Mouse (Mus musculus) adrenal gland, adult 8-10 months (tissue): ENCODE measurements around the gene Hexdc. TPM values are rescaled to one million over a fixed set of nuclear protein-coding genes. Genes with fewer than 3 reads are reported as not detected.

Experiments used
- DNase-seq: peaks from one replicate; pipeline ENCODE4 v3.0.0; 2022
- total RNA-seq, 4 experiments: library from RNA; stranded (reverse); gene quantifications; 2 replicates each; pipeline ENCODE4 v1.2.4; 2022

Gene Hexdc
- total RNA-seq, 4 experiments from 2014 or later: 12.5 to 24.4 (median 17.6) TPM

DNA sequence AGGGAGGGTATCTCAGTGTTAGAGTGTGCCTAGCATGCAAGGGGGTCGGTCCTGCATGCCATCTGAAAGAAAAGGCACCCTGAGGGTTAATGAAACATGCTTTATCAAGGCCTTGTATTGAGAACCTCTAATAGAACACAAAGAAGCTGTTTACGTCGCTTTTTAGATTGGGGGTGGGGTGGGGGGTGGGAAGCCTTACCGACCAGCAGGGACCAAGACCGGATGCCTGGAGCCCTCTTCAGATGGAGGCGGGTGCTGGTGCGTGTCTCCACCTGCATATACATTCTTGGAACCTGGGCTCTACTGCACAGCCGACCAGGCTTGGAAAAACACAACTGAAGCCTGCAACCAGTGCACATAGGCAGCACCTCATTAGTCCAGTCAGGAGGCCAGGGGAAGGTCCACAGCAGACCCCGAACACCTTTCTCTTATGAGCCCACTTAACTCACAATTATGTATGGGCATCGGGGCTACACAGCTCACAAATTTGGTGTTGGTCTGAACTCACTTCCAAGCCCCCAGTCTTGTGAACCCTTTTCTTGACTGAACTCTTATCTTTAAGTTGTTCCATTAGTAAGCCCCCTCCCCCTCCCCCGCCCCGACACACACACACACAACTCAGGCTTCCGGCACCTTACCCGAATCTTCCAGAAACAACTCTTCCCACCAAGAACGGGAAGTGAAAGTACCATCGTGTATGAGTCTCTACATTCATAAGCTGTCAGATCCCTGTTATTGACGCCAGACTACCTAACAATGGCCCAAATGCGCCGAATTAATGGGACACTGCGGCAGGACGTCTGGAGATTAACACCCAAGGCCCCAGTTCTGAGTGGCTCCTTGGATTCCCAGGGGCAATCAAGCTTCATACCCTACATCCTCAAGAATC, 24.1 kb downstream of the Hexdc start:
- no peak for DNase-seq

GRCm38 (mm10) chr11:121229018-121229439, 24.8 kb downstream of the Hexdc start, which contains the start of gene Cybc1:
Gene Cybc1, minus strand, starts transcription at chr11:121229322.
- peak; percentile 75 for DNase-seq

- DNase-seq: no peak
These were observed 27.0 kb downstream of the Hexdc start for GRCm38 (mm10) chr11:121231191-121231590.

GRCm38 (mm10) chr11:121231628-121232291, 27.5 kb downstream of the Hexdc start:
- DNase-seq: no peak

GRCm38 (mm10) chr11:121232706-121233105, 28.5 kb downstream of the Hexdc start:
- DNase-seq: no peak

DNA sequence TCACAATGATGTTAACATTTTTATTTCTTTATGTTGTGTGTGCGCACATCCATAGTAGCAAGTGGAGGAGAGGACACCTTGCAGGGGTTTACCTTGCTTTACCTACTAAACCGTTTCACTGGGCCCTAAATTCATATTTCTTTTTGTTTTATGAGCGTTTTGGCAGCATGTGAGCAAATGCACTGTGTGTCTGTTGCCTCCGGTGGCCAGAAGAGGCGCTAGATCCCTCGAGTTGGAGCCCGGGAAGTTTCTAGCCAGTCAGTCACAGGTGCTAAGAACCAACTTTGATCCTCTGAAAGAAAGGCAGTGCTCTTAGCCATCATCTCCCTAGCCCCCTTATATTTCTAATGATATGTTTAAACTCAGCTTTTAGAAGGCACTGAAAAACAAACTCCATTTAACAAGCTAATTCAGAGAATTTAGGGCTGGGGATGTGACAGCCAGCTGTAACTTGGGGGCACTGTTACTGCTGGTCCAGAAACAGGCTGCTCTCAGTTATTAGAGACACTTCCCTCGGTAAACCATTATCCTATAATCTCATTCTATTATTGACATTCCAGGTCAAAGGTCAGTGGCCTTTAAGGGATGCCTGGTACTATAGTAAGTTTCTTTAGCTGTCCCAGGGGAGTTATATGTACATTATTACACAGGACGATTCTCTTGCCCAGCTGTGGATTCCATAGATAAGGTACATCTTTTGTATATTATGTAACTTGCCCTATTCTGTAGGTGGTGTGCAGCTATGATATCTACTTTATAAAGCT, 31.4 kb downstream of the Hexdc start:
- DNase-seq: no peak

DNA sequence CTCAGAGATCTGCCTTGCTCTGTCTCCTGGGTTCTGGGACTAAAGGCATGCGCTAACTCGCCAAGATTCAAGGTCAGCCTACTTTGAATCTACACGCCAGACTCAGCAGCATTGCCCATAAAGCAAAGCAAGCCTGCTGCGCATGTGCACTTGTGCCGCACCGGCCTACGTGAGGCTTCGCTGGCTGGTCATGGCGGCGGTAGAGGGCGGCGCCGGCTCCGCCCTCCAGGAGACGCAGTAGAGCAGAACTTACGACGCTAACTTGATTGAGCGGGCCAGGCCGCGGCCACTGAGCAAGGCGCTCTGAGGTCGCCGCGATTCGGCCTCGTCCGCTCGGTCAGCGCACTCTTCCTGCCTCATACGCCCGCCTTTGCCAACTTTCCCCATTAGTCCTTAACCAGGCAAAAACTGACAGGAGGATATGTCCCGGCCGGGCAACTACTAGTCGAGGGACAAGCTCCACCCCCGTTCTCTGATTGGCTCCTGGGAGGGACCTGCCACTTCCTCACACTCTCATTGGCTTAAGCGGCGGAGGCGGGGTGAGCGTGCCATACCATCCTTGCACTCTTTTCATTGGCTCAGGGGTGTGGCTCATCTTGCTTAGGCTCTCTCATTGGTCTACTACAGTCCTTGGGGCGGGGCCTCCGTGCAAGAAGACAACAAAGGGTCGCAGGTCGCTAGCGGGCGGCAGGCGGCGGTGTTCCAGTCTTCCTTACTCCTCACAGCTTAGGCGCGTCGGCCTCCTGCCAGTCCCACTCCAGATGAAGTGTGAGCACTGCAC, 32.5 kb downstream of the Hexdc start, which contains the start of gene Narf:
TSS of gene Narf (plus strand) at position 690 of the 781 bp plus-strand sequence.
- DNase-seq: peak; percentile 100

GRCm38 (mm10) chr11:121237345-121238128, 33.3 kb downstream of the Hexdc start:
- no peak for DNase-seq

DNA sequence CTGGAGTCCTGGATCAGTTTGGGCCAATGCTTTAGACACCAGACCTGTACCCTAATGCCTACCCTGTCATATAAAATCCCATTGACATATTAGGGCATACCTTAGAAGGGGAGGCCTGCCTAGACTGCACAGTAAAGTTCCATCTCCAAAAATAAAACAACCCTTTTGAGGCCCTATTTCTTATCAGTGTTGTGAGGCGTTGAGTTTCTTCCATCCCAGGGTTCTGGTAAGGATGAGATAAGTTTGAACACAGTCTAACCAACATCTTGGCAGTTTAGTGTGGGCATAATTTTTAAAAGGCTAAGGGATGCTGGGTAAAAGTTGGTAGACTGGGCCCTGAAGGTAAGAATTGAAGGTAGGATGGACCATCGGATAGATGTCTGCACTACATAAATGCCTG, 35.4 kb downstream of the Hexdc start:
- no peak for DNase-seq

DNA sequence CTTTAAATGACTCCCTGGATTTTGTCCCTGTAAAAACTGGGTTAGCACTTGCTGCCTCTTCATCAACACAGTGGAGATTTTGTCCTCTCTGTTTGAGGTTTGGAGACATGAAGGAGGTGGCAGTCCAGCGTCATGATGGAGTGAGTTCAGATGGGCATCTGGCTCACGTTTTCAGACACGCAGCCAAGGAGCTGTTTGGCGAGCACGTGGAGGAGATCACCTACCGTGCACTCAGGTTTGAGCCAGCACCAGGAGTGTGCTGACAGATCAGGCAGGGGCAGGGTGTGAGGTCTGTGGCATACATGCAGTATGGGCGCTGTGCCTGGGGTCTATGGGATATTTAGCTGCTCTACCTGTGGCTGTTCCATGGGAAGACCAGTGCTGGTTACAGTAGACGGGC, 46.0 kb downstream of the Hexdc start:
- DNase-seq: no peak

DNA sequence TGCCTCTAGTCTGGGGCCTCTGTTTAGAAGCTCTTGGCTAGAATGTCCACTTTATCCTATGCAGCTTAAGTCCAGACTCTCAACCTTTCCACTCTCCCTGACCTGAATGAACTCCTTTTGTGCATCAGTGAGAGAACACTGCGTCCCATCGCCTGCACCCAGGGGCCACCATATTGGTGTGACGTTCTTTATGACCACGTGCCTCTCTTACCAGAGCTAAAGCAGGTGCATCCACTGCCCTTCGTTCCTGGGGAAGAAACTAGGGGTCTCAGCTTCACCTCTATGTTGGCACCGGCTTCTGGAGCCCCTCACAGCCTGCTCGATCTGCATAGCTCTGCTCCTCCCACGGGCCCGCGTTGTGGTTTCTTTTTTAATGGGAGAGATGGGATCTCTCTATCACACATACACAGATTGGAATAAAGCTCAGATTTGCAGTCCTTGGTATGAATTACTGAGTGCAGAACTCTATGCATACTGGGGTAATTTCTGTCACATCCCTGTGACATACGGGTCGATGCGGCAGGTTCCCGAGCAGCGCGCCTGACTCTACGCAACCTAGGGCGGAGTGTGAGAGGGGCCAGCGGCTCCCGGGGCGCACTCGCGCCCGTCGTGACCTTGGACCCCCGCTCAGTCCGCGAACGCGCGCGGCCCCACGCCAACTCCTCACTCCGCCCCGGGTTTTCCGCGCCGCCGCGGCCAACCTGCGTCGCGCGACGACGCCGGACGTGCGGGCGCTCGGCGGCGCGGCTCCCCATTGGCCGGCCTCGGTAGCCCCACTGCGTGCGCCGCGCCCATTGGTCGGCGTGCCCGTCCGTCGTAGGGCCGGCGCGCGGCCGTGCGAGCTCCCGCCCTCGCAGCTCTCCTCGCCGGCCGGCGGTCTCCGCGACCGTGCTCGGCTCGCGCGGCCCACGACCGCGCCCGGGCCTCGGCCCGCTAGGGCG, 55.2 kb downstream of the Hexdc start, which contains the start of gene Foxk2:
TSS of gene Foxk2 (plus strand) at position 831 of the 941 bp plus-strand sequence.
- peak; percentile 81 for DNase-seq

- DNase-seq: peak; percentile 40
These were observed 56.1 kb downstream of the Hexdc start for GRCm38 (mm10) chr11:121260211-121260906.

- no peak for DNase-seq
These were observed 56.8 kb downstream of the Hexdc start for GRCm38 (mm10) chr11:121261074-121261473.

Other genes starting within 250 kb of the Hexdc start
- 100 to 1,000 TPM; 117 to 145 (median 136) TPM for gene Csnk1d, start 213.1 kb upstream of the Hexdc start, total RNA-seq
- gene Cd7, start 165.0 kb upstream of the Hexdc start, total RNA-seq: 1 to 10 TPM in 1 of 4 experiments, under 1 TPM in 3; 0.56 to 1.0 (median 0.74) TPM
- not detected for gene Sectm1b, start 140.9 kb upstream of the Hexdc start, total RNA-seq
- gene Sectm1a, start 123.2 kb upstream of the Hexdc start, total RNA-seq: under 1 TPM in 2 of 4 experiments, not detected in 2; 0.21 to 0.46 TPM
- not detected for gene Tex19.2, start 85.8 kb upstream of the Hexdc start, total RNA-seq
- gene Tex19.1, start 58.3 kb upstream of the Hexdc start, total RNA-seq: not detected
- not detected for gene Uts2r, start 44.2 kb upstream of the Hexdc start, total RNA-seq
- gene Ogfod3, start 278 bp downstream of the Hexdc start, total RNA-seq: 10 to 100 TPM; 26.0 to 29.3 (median 27.9) TPM
- gene Cybc1, start 24.9 kb downstream of the Hexdc start, total RNA-seq: 10 to 100 TPM; 24.8 to 31.1 (median 29.1) TPM
- gene Narf, start 32.8 kb downstream of the Hexdc start, total RNA-seq: 10 to 100 TPM; 20.4 to 24.7 (median 23.1) TPM
- 10 to 100 TPM; 32.8 to 44.0 (median 41.8) TPM for gene Foxk2, start 55.6 kb downstream of the Hexdc start, total RNA-seq
- 10 to 100 TPM; 53.6 to 63.4 (median 58.4) TPM for gene Wdr45b, start 150.0 kb downstream of the Hexdc start, total RNA-seq
- 1 to 10 TPM; 7.6 to 9.6 (median 8.6) TPM for gene Rab40b, start 183.8 kb downstream of the Hexdc start, total RNA-seq
- gene Fn3krp, start 217.0 kb downstream of the Hexdc start, total RNA-seq: 10 to 100 TPM; 19.1 to 27.6 (median 21.9) TPM
- gene Fn3k, start 230.5 kb downstream of the Hexdc start, total RNA-seq: 1 to 10 TPM; 5.6 to 8.9 (median 6.3) TPM
- 10 to 100 TPM; 44.5 to 48.1 (median 46.8) TPM for gene Tbcd, start 247.5 kb downstream of the Hexdc start, total RNA-seq